Mouse (Mus musculus) hematopoietic stem cell, adult 5-6 weeks (primary cell): ENCODE results near the gene Retreg2. TPM values are rescaled to one million over a fixed set of nuclear protein-coding genes. Genes with fewer than 3 reads are reported as not detected.

Experiments used
- ATAC-seq, 2 experiments: fragments of 125-278 bp in 1 of 2; replicated peaks in 1 of 2; 2 replicates each; pipeline ENCODE4 v1.8.0; 2016 to 2017; ENCODE audit warnings: inconsistent platforms in 2 of 2, mild to moderate bottlenecking in 2 of 2, moderate number of reproducible peaks in 2 of 2, low read depth in 1 of 2, moderate TSS enrichment in 1 of 2; ENCODE audit not compliant: low FRiP score in 2 of 2, poor library complexity in 2 of 2, severe bottlenecking in 2 of 2, insufficient read depth in 1 of 2, low TSS enrichment in 1 of 2
- total RNA-seq: library from RNA; stranded (forward); fragments of 172-1452, 232-1000 nt; gene quantifications from 2 replicates; pipeline ENCODE4 v1.2.3, GENCODE M21; 2017

Retreg2 gene
- 43.2 and 60.9 TPM in 2 replicates for total RNA-seq

DNA sequence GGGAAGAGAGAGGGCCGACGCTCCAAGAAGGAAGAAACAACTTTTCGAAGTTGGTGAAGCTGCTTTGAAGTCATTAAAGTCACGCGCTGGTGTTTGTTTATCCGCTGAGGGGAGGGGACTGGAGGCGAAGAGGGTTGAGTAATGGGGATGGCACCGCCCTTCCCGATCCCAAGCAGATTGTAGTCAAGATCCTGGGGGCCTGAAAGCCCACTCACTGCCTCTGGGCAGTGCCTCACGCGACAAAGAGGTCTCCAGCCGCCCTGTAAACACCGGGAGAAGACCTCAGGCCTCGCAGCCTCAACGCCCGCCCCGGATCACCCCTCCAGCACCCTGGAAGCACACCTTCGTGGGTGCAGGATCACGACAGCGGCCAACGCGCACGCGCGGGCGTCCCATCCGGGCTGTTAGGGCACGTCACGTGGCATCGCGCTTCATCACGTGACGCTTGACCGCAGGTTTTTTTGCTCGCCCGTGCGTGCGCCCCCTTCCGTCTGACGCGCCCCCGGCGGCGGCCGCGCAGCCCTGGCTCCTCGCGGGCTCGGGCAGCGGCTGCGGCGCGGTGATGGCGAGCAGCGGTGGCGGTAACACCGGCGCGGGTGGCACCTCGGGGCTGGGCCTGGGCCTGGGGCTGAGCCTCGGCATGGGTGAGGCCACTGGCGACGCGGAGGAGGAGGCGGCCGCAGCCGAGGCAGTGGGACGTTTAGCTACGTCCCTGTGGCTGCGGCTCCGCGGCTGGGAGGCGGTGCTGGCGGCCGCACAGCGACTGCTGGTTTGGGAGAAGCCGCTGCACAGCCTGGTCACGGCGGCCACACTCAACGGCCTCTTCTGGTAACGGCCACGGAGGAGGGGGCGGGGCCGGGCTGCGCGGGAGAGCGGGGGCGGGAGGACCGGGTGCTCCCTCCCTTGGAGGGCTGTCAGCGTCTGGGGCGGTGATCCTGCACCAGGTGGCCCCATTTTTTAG is at the start of gene Retreg2, which contains the start of gene Cnppd1:
Gene Retreg2, plus strand, starts transcription at position 478 of the 961 bp plus-strand sequence.
Gene Cnppd1, minus strand, starts transcription at position 411 of the 961 bp plus-strand sequence.
- peak; percentile 63 to 68 for ATAC-seq

DNA sequence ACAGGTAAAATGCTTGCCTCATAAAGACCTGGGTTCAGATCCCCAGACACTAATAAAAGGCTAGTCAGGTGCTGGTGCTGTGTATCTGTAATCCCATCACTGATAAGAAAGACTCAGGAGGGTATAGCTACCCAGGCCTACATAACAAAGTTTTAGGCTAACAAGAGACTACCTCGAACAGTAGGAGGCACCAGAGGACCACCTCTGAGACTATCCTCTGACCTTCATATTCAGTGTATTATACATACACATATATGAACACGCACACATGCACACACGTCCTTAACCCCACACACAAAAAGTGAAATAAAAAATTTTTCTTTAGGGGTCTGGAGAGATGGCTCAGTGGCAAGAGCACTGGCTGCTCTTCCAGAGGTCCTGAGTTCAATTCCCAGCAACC is 20.4 kb upstream of the Retreg2 start:
- ATAC-seq, result no peak

- peak; percentile 92 for ATAC-seq
Measured at GRCm38 (mm10) chr1:75124346-75125321, 17.9 kb upstream of the Retreg2 start, which contains the start of gene Nhej1. TSS of gene Nhej1 (minus strand) at chr1:75125200.

- ATAC-seq, result peak in 1 of 2 experiments; percentile 0; a peak in 1 of 4 replicates
Measured at GRCm38 (mm10) chr1:75125418-75125817, 17.2 kb upstream of the Retreg2 start.

DNA sequence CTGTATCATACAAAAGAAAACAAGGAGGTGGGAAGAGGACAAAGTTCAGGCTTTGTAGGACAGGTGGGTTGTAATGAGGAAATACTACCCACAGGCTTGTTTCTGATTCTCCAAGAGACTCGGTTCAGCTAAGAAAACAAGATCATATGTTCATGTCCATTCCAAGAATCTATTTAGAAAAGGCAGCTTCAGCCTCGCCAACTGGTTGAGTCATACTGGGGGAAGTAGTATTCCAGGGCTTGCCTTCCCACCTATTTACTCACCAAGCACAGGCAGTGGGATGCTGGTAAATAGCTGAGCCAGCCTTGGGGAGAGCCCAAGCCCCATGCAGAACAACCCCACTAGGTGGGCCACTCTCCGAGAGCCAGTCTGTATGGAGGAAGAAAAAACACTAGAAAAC is 13.9 kb upstream of the Retreg2 start:
- ATAC-seq, result no peak

DNA sequence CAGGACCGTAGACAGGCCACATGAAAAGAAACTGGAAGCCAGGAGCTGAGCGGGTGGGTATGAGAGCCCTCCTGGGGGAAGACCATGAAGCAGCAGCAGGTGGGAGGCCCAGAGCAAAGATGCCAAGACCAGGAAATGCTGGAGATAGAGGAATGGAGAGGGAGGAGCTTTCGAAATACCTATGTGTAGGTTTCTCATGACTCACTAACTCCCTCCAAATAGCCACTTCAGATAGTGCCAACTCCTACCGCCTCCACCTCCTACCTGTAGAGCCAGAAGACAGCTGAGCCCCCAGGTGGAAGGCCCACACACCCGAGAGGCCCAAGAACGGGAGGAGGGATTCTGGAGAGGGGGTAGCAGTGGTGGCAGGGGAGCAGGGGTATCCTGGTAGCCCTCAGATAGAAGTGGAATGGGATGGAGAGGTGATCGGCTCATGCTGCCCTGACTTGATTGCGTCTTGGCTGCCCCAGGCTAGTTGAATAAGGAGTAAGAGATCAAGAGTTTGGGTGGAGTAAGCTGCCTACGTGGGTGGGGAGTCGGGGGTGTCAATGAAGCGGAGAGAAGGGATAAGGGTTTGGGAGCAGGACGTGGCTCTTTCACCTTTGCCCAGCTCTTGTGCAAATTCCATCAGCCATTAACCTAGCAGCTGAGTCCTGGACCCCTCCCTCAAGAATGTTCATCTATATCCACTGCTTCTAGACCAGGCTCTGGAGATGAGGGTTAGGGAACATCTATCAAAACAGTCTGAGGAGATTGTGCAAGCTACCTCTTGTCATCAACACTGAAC is 9.0 kb upstream of the Retreg2 start, which contains the start of gene Slc23a3:
Gene Slc23a3, minus strand, starts transcription at position 470 of the 787 bp plus-strand sequence.
- ATAC-seq, result no peak

- no peak for ATAC-seq
Measured at GRCm38 (mm10) chr1:75136293-75136692, 6.3 kb upstream of the Retreg2 start.

DNA sequence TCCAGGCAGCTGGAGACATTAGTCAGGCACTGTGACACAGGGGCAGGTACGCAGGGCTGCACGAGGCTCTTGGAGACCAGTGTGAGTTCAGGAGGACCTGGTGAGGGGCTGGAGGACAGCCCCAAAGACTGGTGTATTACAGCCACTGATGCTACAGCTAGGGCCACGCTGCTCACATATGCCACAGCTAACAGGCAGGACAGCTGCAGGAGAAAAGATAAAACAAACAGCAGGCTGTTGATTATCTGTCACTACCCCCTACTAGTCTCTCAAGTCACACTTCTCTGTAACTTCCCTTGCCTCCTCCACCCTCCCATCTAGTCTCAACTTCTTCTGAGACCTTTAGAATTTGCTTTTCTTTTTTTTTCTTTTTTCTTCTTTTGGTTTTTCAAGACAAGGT is 5.8 kb upstream of the Retreg2 start:
- no peak for ATAC-seq

GRCm38 (mm10) chr1:75138448-75138847 is 4.1 kb upstream of the Retreg2 start:
- no peak for ATAC-seq

DNA sequence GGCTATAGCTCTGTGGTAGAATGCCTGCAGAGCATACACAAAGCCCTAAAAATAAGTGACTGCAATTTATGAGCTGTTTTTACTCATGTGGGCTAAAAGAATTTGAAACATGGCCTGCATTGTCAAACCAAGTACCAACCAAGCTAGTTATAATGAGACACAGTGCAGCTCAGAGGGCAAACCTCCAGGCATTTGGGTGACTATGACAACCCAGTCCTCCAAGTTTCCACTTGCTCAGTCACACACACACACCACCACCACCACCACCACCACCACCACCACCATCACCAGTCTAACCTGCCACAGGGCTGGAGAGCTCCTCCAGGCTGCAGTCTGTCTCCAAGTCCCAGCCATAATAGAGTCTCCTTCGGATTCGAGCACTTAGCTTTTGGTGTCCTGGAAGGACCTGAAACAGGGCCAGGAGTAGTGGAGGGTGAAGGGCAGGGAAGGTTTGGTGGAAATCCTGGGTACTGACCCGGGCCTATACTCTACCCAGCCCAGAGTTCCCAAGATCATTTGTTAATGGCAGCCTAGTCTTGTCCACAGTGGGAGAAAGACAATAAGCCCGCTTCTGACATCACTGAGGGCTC is 1.9 kb upstream of the Retreg2 start:
- ATAC-seq, result no peak

DNA sequence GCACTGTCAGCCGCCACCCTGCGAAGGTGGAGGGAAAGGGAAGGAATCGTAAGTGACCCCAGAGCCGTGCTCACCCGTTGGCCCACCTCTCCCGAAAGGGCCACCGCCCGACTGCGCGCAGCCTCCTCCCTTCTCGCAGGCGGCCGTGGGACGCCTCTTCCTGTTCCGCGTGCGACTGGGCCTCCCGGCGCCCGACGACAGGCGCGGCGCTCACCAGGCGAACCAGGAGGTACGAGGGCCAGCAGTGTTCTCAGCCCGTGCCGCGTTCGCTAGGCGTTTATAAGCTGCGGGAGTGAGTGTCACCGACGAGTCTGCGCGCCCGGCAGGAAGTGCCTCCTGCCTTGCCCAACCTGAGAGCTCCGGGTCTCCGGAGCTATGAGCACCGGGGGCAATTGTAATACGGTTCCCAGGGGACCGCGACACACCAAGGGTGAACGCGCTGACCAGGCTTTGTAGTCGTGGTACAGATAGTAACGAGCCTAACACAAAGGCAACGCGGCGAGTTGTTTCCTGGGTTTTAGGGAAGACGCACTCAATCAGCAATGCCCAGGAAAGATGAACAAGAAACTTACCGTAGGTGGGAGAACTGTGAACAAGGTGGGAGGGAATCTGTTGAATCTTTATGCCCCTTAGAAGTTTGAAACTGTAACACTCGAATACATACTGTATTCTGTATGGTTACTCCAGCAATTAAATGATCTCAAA is 940 bp upstream of the Retreg2 start:
- peak; percentile 66 to 70 for ATAC-seq

DNA sequence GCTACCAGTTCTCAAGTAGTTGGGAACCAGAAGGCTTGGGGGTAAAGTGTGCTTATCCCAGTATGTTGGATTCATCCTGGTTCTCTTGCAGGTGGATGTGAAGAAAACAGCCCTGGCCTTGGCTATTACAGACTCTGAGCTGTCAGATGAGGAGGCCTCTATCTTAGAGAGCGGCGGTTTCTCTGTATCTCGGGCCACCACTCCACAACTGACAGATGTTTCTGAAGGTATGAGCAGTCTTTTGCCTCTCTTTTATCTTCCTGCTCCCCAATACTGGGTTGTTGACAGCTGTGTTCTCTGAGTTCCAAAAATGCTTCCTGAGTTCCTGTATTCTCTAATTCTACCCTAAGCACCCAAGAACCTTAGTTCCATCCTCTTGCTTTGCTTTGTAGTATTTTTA is 3.0 kb downstream of the Retreg2 start:
- ATAC-seq, result no peak

GRCm38 (mm10) chr1:75147411-75148135 is 5.0 kb downstream of the Retreg2 start:
- no peak for ATAC-seq

DNA sequence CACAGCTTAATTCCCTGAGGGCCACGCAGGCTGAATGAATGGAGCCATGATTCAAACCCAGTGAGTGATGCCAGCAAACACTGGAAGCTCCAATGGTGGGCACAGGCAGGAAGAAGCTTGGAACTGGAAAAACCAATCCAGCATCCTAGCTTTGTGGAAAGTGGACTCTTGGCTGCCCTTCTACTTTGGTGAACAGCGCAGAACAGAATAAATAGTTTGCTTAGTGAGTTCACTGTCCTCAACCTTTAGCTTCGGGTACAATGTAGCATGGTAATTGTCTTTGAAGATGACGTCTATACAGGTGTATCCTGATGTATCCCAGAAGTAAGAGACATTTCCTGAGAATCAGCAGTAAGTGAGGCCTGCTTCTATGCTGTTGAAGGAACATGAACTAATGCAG is 6.1 kb downstream of the Retreg2 start:
- ATAC-seq, result no peak

DNA sequence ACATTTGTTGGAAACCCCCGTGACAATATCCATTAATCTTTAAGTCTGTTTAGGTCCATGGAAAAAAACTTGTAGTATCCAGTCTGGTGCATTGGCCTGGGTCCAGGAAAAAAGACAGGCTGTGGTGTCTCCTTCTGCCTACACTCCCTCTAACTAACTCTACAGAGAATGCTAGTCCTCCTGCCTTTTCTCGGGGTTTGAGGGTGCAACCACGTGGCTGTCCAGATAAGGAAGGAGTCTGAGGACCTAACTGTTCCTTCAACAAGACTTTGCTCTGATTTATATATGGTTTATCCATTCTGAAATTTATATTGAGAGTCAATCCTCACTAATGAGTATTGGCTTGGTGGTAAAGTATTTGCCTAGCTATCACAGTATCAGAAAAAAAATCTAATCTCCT is 13.3 kb downstream of the Retreg2 start:
- no peak for ATAC-seq
